Comparison of ENCODE assay signal across 28 mouse cellular contexts in the genomic region with DNA sequence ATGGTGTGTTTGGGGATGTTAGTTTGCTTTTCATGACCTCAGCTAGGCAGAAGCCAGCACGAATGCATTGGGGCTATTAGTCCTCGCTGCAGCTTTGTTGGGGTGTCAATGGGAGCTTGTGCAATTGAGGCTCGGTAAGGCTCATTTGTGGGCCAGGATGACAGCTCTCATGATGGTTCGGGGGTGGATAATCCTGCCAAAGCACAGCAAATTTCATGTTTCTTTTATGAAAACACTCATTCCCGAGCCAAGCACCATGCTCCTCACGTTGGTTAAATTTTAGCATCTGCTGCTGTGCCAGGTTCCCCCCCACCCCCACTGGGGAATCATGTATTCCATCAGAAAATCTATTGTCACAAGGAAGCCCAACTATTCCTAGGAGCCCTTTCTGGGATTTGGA. TPM values are rescaled to one million over a fixed set of nuclear protein-coding genes. Genes with fewer than 3 reads are reported as not detected.
A peak's percentile ranks its signal among the peaks of the same experiment; 100 is the strongest.
DNase-seq lines count a peak whose midpoint lies in the region; ATAC-seq and TF ChIP-seq lines count a peak whose summit lies in the region.
"Had no signal": no experiment of that assay in that cellular context is flagged by ENCODE, and none has a peak within 500 bp of the region (broad histone marks: within the 10 kb centered on the region; RNA-seq: fewer than 3 reads in every experiment).

No protein-coding gene starts in this region.

- H3K36me3 ChIP-seq in forebrain, embryonic 15.5 days, result no peaks in the 10 kb centered on the region
- H3K36me3 ChIP-seq: embryonic facial prominence, embryonic 10.5 days; embryonic facial prominence, embryonic 13.5 days; forebrain, embryonic 12.5 days; heart, embryonic 10.5 days; heart, embryonic 13.5 days had no signal

- no peak for ATAC-seq in forebrain, embryonic 15.5 days (replicated peaks)
- ATAC-seq: CD4-positive, CD25-positive, alpha-beta regulatory T cell, adult 4 months; forebrain, embryonic 16.5 days had no signal

- H3K9ac ChIP-seq in forebrain, embryonic 15.5 days (replicated peaks), result no peak overlapping the region
- H3K9ac ChIP-seq: embryonic facial prominence, embryonic 13.5 days; forebrain, embryonic 12.5 days; heart, embryonic 13.5 days; hindbrain, embryonic 14.5 days had no signal

- no peaks in the 10 kb centered on the region for H3K27me3 ChIP-seq in forebrain, embryonic 15.5 days
- H3K27me3 ChIP-seq: embryonic facial prominence, embryonic 13.5 days; forebrain, embryonic 12.5 days; heart, embryonic 13.5 days had no signal

- H3K27ac ChIP-seq in layer of hippocampus, adult 2 months, result peak overlapping the region; percentile 82
- H3K27ac ChIP-seq in forebrain, embryonic 15.5 days (replicated peaks), result no peak overlapping the region
- H3K27ac ChIP-seq: embryonic facial prominence, embryonic 10.5 days; embryonic facial prominence, embryonic 13.5 days; forebrain, embryonic 12.5 days; heart, adult 2 months; heart, embryonic 10.5 days; heart, embryonic 13.5 days; hindbrain, embryonic 14.5 days had no signal

- H3K4me3 ChIP-seq in layer of hippocampus, adult 2 months, result no peak overlapping the region
- H3K4me3 ChIP-seq in forebrain, embryonic 15.5 days, result no peak overlapping the region
- H3K4me3 ChIP-seq: embryonic facial prominence, embryonic 10.5 days; embryonic facial prominence, embryonic 13.5 days; erythroblast, embryonic 14.5 days; forebrain, embryonic 12.5 days; heart, adult 2 months; heart, embryonic 10.5 days; heart, embryonic 13.5 days had no signal

- H3K9me3 ChIP-seq in forebrain, embryonic 15.5 days, result no peaks in the 10 kb centered on the region
- H3K9me3 ChIP-seq: embryonic facial prominence, embryonic 10.5 days; embryonic facial prominence, embryonic 13.5 days; forebrain, embryonic 12.5 days; heart, embryonic 10.5 days; heart, embryonic 13.5 days had no signal

- TF ChIP-seq CTCF in brain, embryonic 14.5 days (IDR thresholded peaks at IDR 0.05; ENCODE audit: borderline replicate concordance, extremely low read depth, insufficient read depth, insufficient read length), result no peak
- no peak for TF ChIP-seq CTCF in layer of hippocampus, adult 2 months (conservative IDR thresholded peaks at IDR 0.05)

- H3K4me2 ChIP-seq in forebrain, embryonic 15.5 days (replicated peaks), result no peak overlapping the region
- H3K4me2 ChIP-seq: embryonic facial prominence, embryonic 13.5 days; forebrain, embryonic 12.5 days; heart, embryonic 13.5 days; hindbrain, embryonic 14.5 days had no signal

- no peak for TF ChIP-seq POLR2A in brain, embryonic 14.5 days (IDR thresholded peaks at IDR 0.05; ENCODE audit: borderline replicate concordance, extremely low read depth, insufficient read depth, insufficient read length, poor library complexity, severe bottlenecking)

- peaks cover 7% of the 10 kb centered on the region; the same call in 1 of the 2 replicates for H3K4me1 ChIP-seq in forebrain, embryonic 15.5 days
- H3K4me1 ChIP-seq: embryonic facial prominence, embryonic 13.5 days; heart, embryonic 10.5 days; heart, embryonic 13.5 days had no signal

- peak; percentile 9 for DNase-seq in right cerebral cortex, adult 18-20 months
- no peak for DNase-seq in right cerebral cortex, postnatal 4 days
- peak; percentile 28 for DNase-seq in brain, embryonic 14.5 days (ENCODE audit: low read depth)
- peak; percentile 54 to 58 for DNase-seq in layer of hippocampus, adult 2 months (ENCODE audit: low spot score in 2 of 2)
- peak; percentile 23 to 34 for DNase-seq in layer of hippocampus, postnatal 10 days (ENCODE audit: low spot score in 2 of 2)
- DNase-seq in urinary bladder, postnatal 4 days (ENCODE audit: low spot score in 2 of 2), result no peak
- DNase-seq in left cerebral cortex, postnatal 4 days, result no peak
- DNase-seq: adrenal gland, adult 8-10 months; adrenal gland, postnatal 25 days; cerebellum, adult 11 months; cerebellum, adult 2 months; cerebellum, adult 9-11 months; cerebellum, postnatal 25 days; embryo, embryonic 11 days; gastrocnemius, postnatal 25 days; heart, adult 2 months; heart, postnatal 14 days; heart, postnatal 4 days had no signal

- intact Hi-C loops in left cerebral cortex, postnatal 4 days (cut with DNase I), result no loop called here

- WGBS in forebrain, embryonic 15.5 days, result 51% methylated on average over 6 of the region's 6 CpGs

RNA-seq across cellular contexts. Expression of a gene that starts 37.2 kb away (rescaled TPM):
- 3.3 and 4.7 TPM in 2 replicates for polyA plus RNA-seq in brain, embryonic 14.5 days (2012; rRNA removed)
- 10 to 100 TPM; 25.9 to 28.6 TPM for total RNA-seq in layer of hippocampus, adult 2 months (2021)
- 10 to 100 TPM; 16.5 to 18.1 TPM for total RNA-seq in layer of hippocampus, postnatal 10 days (2021)
- polyA plus RNA-seq in forebrain, embryonic 15.5 days (2015; fragmentation: Nextera tagmentation; extraction: Ambion mirVana), result 2.7 and 3.2 TPM in 2 replicates
- total RNA-seq in left cerebral cortex, postnatal 4 days (2021), result 10 to 100 TPM in 1 of 2 experiments, 1 to 10 TPM in 1; 9.0 to 10.6 TPM

Comparison
In these comparisons a context has a peak if more than half of its experiments do, and no peak if none do; other contexts are left out.
1. DNase-seq: peak in right cerebral cortex, adult 18-20 months (single experiment), brain, embryonic 14.5 days (single experiment), layer of hippocampus, adult 2 months (2 of 2) and layer of hippocampus, postnatal 10 days (2 of 2); none in right cerebral cortex, postnatal 4 days (single experiment), urinary bladder, postnatal 4 days (0 of 2) and left cerebral cortex, postnatal 4 days (single experiment).